In the genomic region with DNA sequence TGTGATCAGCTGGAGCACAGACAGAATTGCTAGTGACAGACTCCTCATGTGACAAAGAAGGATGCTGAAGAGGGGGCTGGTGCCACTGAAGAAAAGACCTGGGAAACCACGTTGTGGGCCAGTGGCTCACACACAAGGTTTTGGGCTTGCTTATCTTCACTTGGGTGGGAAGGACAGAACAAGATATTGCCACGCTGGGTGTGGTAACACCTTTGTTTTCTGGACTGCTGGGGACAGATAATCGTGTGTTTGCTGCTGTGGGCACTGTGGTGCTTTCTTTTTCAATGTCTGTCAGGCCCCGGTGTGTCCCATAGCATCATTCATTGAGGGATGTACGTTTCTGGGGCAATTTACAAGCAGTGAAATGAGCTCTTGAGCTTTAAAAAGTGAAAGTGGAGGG, we compare ENCODE assay signal across 19 mouse cellular contexts. TPM values are rescaled to one million over a fixed set of nuclear protein-coding genes. Genes with fewer than 3 reads are reported as not detected.
DNase-seq lines count a peak whose midpoint lies in the region; ATAC-seq and TF ChIP-seq lines count a peak whose summit lies in the region.
"Had no signal": no experiment of that assay in that cellular context is flagged by ENCODE, and none has a peak within 500 bp of the region (broad histone marks: within the 10 kb centered on the region; RNA-seq: fewer than 3 reads in every experiment).

No protein-coding gene starts in this region.

- H3K4me1 ChIP-seq in heart, embryonic 11.5 days (ENCODE audit: control insufficient read depth, insufficient read depth, low read length), result no peaks in the 10 kb centered on the region
- H3K4me1 ChIP-seq in megakaryocyte, embryonic 14.5 days, result peaks cover 29% of the 10 kb centered on the region
- no peaks in the 10 kb centered on the region for H3K4me1 ChIP-seq in lung, postnatal 0 days (ENCODE audit: insufficient read depth, low read depth, low read length)
- H3K4me1 ChIP-seq: neural tube, embryonic 12.5 days had no signal

- peak overlapping the region; percentile 73; the same call in 1 of the 2 replicates for H3K27ac ChIP-seq in heart, embryonic 11.5 days (ENCODE audit: low read depth, low read length)
- H3K27ac ChIP-seq in lung, postnatal 0 days (ENCODE audit: low read length), result no peak overlapping the region
- H3K27ac ChIP-seq: heart, adult 2 months; layer of hippocampus, adult 2 months; neural tube, embryonic 12.5 days had no signal

- 0 out of 2 replicates have a peak overlapping the region, but pooled peaks have one; percentile 12 for H3K4me2 ChIP-seq in heart, embryonic 11.5 days
- no peak overlapping the region for H3K4me2 ChIP-seq in lung, postnatal 0 days (replicated peaks; ENCODE audit: low read depth, low read length)
- H3K4me2 ChIP-seq: neural tube, embryonic 12.5 days had no signal

- peak; percentile 81 for ATAC-seq in heart, embryonic 11.5 days (replicated peaks; ENCODE audit: insufficient number of reproducible peaks, low FRiP score, low TSS enrichment)
- no peak for ATAC-seq in monocyte, adult 5-6 weeks (replicated peaks; ENCODE audit: insufficient number of reproducible peaks, low FRiP score, low TSS enrichment, poor library complexity, severe bottlenecking)
- no peak for ATAC-seq in lung, postnatal 0 days
- ATAC-seq: forebrain, embryonic 16.5 days; midbrain, embryonic 16.5 days had no signal

- H3K36me3 ChIP-seq in heart, embryonic 11.5 days (ENCODE audit: control insufficient read depth, insufficient read depth, low read length), result no peaks in the 10 kb centered on the region
- H3K36me3 ChIP-seq in megakaryocyte, embryonic 14.5 days (replicated peaks; ENCODE audit: low read length), result no peaks in the 10 kb centered on the region
- H3K36me3 ChIP-seq in lung, postnatal 0 days (ENCODE audit: insufficient read depth, low read length), result no peaks in the 10 kb centered on the region
- H3K36me3 ChIP-seq: neural tube, embryonic 12.5 days had no signal

- no peaks in the 10 kb centered on the region for H3K9me3 ChIP-seq in heart, embryonic 11.5 days (replicated peaks; ENCODE audit: control insufficient read depth, low read length)
- no peaks in the 10 kb centered on the region for H3K9me3 ChIP-seq in megakaryocyte, embryonic 14.5 days
- H3K9me3 ChIP-seq in lung, postnatal 0 days (ENCODE audit: low read length), result no peaks in the 10 kb centered on the region
- H3K9me3 ChIP-seq: neural tube, embryonic 12.5 days had no signal

- DNase-seq in heart, adult 8-10 months (ENCODE audit: low spot score), result no peak
- DNase-seq in c-Kit-positive CD71-positive TER-119-negative erythroid progenitor cells, embryonic 14.5 days (ENCODE audit: low read depth), result peak; percentile 70
- DNase-seq in liver, result peak; percentile 70
- no peak for DNase-seq in frontal cortex, postnatal 14 days (ENCODE audit: low spot score in 2 of 2)
- no peak for DNase-seq in lung, postnatal 0 days (ENCODE audit: low spot score)
- DNase-seq: cerebellum, adult 11-12 months; heart, adult 2 months; heart, postnatal 36 days; kidney, adult 8-10 months; lung, postnatal 4 days; right cerebral cortex, postnatal 4 days; thymus, postnatal 14 days had no signal

- TF ChIP-seq CTCF in lung, postnatal 0 days (IDR thresholded peaks at IDR 0.05), result no peak

- TF ChIP-seq EP300 in lung, postnatal 0 days (IDR thresholded peaks at IDR 0.05), result no peak

- H3K27me3 ChIP-seq in heart, embryonic 11.5 days (ENCODE audit: control insufficient read depth, insufficient read depth, low read length), result no peaks in the 10 kb centered on the region
- peaks cover 43% of the 10 kb centered on the region for H3K27me3 ChIP-seq in megakaryocyte, embryonic 14.5 days (replicated peaks)
- no peaks in the 10 kb centered on the region for H3K27me3 ChIP-seq in lung, postnatal 0 days (replicated peaks; ENCODE audit: insufficient read depth, low read length)
- H3K27me3 ChIP-seq: neural tube, embryonic 12.5 days had no signal

- no peak overlapping the region for H3K9ac ChIP-seq in heart, embryonic 11.5 days (ENCODE audit: low read depth, low read length)
- H3K9ac ChIP-seq in lung, postnatal 0 days (replicated peaks; ENCODE audit: low read depth), result no peak overlapping the region
- H3K9ac ChIP-seq: neural tube, embryonic 12.5 days had no signal

- 72% methylated on average over 5 of the region's 5 CpGs for WGBS in heart, embryonic 11.5 days (ENCODE audit: insufficient replicate concordance)
- whole genome bisulfite sequencing in lung, postnatal 0 days, result 64% methylated on average over 5 of the region's 5 CpGs

- H3K4me3 ChIP-seq in heart, embryonic 11.5 days (ENCODE audit: low read depth, low read length), result no peak overlapping the region
- H3K4me3 ChIP-seq in megakaryocyte, embryonic 14.5 days (replicated peaks), result peak overlapping the region; percentile 42
- no peak overlapping the region for H3K4me3 ChIP-seq in lung, postnatal 0 days (ENCODE audit: low read depth, low read length)
- H3K4me3 ChIP-seq: heart, adult 2 months; layer of hippocampus, adult 2 months; neural tube, embryonic 12.5 days had no signal

RNA-seq across cellular contexts. Expression of a gene that starts 41.7 kb away (rescaled TPM):
- 57.6 and 58.8 TPM in 2 replicates for polyA plus RNA-seq in heart, embryonic 11.5 days (2014; fragmentation: Nextera tagmentation; extraction: Ambion mirVana)
- 10 to 100 TPM; 27.1 to 53.5 (median 32.2) TPM for total RNA-seq in heart, adult 8-10 months (2022)
- 2.8 TPM in 1 of 2 replicates, not detected in the other for polyA plus RNA-seq in megakaryocyte, embryonic 14.5 days (2012; ENCODE audit: insufficient read depth, low replicate concordance)
- total RNA-seq in monocyte, adult 5-6 weeks (2017), result 32.1 to 201 TPM (median 172 TPM) in 3 replicates
- 66.6 and 69.7 TPM in 2 replicates for polyA plus RNA-seq in lung, postnatal 0 days (2015; fragmentation: Nextera tagmentation; extraction: Ambion mirVana)

Comparison
In these comparisons a context has a peak if more than half of its experiments do, and no peak if none do; other contexts are left out.
1. DNase-seq: peak in c-Kit-positive CD71-positive TER-119-negative erythroid progenitor cells, embryonic 14.5 days (single experiment) and liver (single experiment); none in heart, adult 8-10 months (single experiment), frontal cortex, postnatal 14 days (0 of 2) and lung, postnatal 0 days (single experiment).
2. RNA of a gene that starts 41.7 kb away (polyA plus RNA-seq): 66.6 to 69.7 TPM in lung, postnatal 0 days and 57.6 to 58.8 TPM in heart, embryonic 11.5 days; 2.8 TPM in megakaryocyte, embryonic 14.5 days; every median in the first group is over 10 times any median in the second.